Mouse (Mus musculus) liver, embryonic 11.5 days (tissue): ENCODE measurements around the gene Znrf2. TPM values are rescaled to one million over a fixed set of nuclear protein-coding genes. Genes with fewer than 3 reads are reported as not detected.
"Not testable (repeated sequence)": the region's sequence is repeated elsewhere in the genome, so short reads cannot be mapped to it uniquely, and the experiment has no call there.

ENCODE experiments used
- ATAC-seq: fragments of 200-750 bp; cut with Nextera tagmentation; replicated peaks from 2 replicates; pipeline ENCODE4 v1.8.0; 2017; ENCODE audit warnings: moderate number of reproducible peaks, mild to moderate bottlenecking, moderate TSS enrichment, moderate library complexity; ENCODE audit not compliant: low FRiP score
- DNase-seq: peaks from one replicate; pipeline ENCODE4 v3.0.0-alpha.2; 2017; ENCODE audit warnings: low spot score
- H3K27ac ChIP-seq: fragments of 300-500 bp; sonication (generic); 2 replicates; pipeline ENCODE4 v1.5.1; 2014; ENCODE audit warnings: mild to moderate bottlenecking, low read depth, low read length, control low read depth
- H3K27me3 ChIP-seq: fragments of 300-500 bp; sonication (generic); replicated peaks from 2 replicates; pipeline ENCODE4 v1.6.1; 2014; ENCODE audit warnings: low read length, mixed read lengths; ENCODE audit not compliant: control insufficient read depth, insufficient read depth
- H3K36me3 ChIP-seq: fragments of 300-500 bp; sonication (generic); 2 replicates; pipeline ENCODE4 v1.6.1; 2014; ENCODE audit warnings: mild to moderate bottlenecking, low read length, moderate library complexity, mixed read lengths; ENCODE audit not compliant: control insufficient read depth, insufficient read depth
- H3K4me1 ChIP-seq: fragments of 300-500 bp; sonication (generic); replicated peaks from 2 replicates; pipeline ENCODE4 v1.6.1; 2014; ENCODE audit warnings: low read length, mixed read lengths; ENCODE audit not compliant: control insufficient read depth, insufficient read depth
- H3K4me2 ChIP-seq: fragments of 300-500 bp; sonication (generic); 2 replicates; pipeline ENCODE4 v1.6.1; 2014; ENCODE audit warnings: mild to moderate bottlenecking, control low read depth, moderate library complexity
- H3K4me3 ChIP-seq: fragments of 300-500 bp; sonication (generic); 2 replicates; pipeline ENCODE4 v1.5.1; 2014; ENCODE audit warnings: low read depth, low read length, control low read depth
- H3K9ac ChIP-seq: fragments of 300-500 bp; sonication (generic); 2 replicates; pipeline ENCODE4 v1.6.1; 2014; ENCODE audit warnings: low read depth, low read length, control low read depth
- H3K9me3 ChIP-seq: fragments of 300-500 bp; sonication (generic); 2 replicates; pipeline ENCODE4 v1.6.1; 2016; ENCODE audit warnings: low read length, inconsistent platforms, mixed read lengths; ENCODE audit not compliant: control insufficient read depth
- WGBS: fragments of 180-500 bp; shearing (Covaris S2); extraction: QIAGEN DNeasy Blood & Tissue Kit; methylation state at CpG from one replicate; pipeline ENCODE4 v1.1.7; 2014; 5-methylcytosine and 5-hydroxymethylcytosine counted together
- polyA plus RNA-seq: library from polyadenylated mRNA; unstranded; fragments of >200 nt; fragmentation: Nextera tagmentation; extraction: Ambion mirVana; gene quantifications from 2 replicates; pipeline ENCODE4 v1.2.1, GENCODE M21; 2014

Gene Znrf2
- polyA plus RNA-seq, 1 experiment from 2014 or later, result 4.1 TPM

- ATAC-seq (no peak), DNase-seq (no peak)
- peak overlapping the region; percentile 32 for H3K27ac ChIP-seq
- WGBS, result 71% methylated on average over 9 of the region's 9 CpGs
- peak overlapping the region; percentile 74 for H3K4me2 ChIP-seq
- H3K4me3 ChIP-seq, result no peak overlapping the region
- no peaks in the 10 kb centered on the region for H3K27me3 ChIP-seq
- H3K36me3 ChIP-seq, result no peaks in the 10 kb centered on the region
- no peaks in the 10 kb centered on the region for H3K9me3 ChIP-seq
- H3K9ac ChIP-seq, result peak overlapping the region; percentile 46; the same call in 1 of the 2 replicates
- peaks cover 20% of the 10 kb centered on the region for H3K4me1 ChIP-seq
Measured at GRCm38 (mm10) chr6:54815428-54816130, 1.1 kb upstream of the Znrf2 start.

GRCm38 (mm10) chr6:54817266-54817767 lies 601 bp downstream of the Znrf2 start:
- DNase-seq (peak; percentile 74), ATAC-seq (peak; percentile 30)
- Histone ChIP-seq H3K27me3 (no peaks in the 10 kb centered on the region), H3K4me3 (peak overlapping the region; percentile 73), H3K4me2 (peak overlapping the region; percentile 74), H3K27ac (peak overlapping the region; percentile 98), H3K9ac (peak overlapping the region; percentile 95), H3K36me3 (no peaks in the 10 kb centered on the region), H3K9me3 (no peaks in the 10 kb centered on the region), H3K4me1 (peaks cover 20% of the 10 kb centered on the region)
- WGBS, result under 1% methylated on average over 30 of the region's 39 CpGs

GRCm38 (mm10) chr6:54818389-54818788 lies 1.7 kb downstream of the Znrf2 start:
- H3K9ac ChIP-seq, result peak overlapping the region; percentile 95; the same call in 1 of the 2 replicates
- no peaks in the 10 kb centered on the region for H3K36me3 ChIP-seq
- H3K4me1 ChIP-seq, result peaks cover 20% of the 10 kb centered on the region
- peak overlapping the region; percentile 74 for H3K4me2 ChIP-seq
- H3K4me3 ChIP-seq, result peak overlapping the region; percentile 73
- H3K9me3 ChIP-seq, result no peaks in the 10 kb centered on the region
- DNase-seq (no peak), ATAC-seq (no peak)
- WGBS, result 43% methylated on average over 2 of the region's 2 CpGs
- no peaks in the 10 kb centered on the region for H3K27me3 ChIP-seq
- no peak overlapping the region for H3K27ac ChIP-seq

GRCm38 (mm10) chr6:54819272-54819671 lies 2.6 kb downstream of the Znrf2 start:
- H3K9me3 ChIP-seq, result no peaks in the 10 kb centered on the region
- H3K9ac ChIP-seq, result no peak overlapping the region
- DNase-seq (no peak), ATAC-seq (no peak)
- H3K27me3 ChIP-seq, result no peaks in the 10 kb centered on the region
- H3K27ac ChIP-seq, result no peak overlapping the region; the same call in 1 of the 2 replicates
- WGBS, result 33% methylated on average over 4 of the region's 4 CpGs
- H3K36me3 ChIP-seq, result no peaks in the 10 kb centered on the region
- peaks cover 20% of the 10 kb centered on the region for H3K4me1 ChIP-seq
- peak overlapping the region; percentile 19; the same call in 1 of the 2 replicates for H3K4me3 ChIP-seq
- H3K4me2 ChIP-seq, result peak overlapping the region; percentile 56

GRCm38 (mm10) chr6:54819746-54820145 lies 3.0 kb downstream of the Znrf2 start:
- Histone ChIP-seq H3K36me3 (no peaks in the 10 kb centered on the region), H3K9ac (no peak overlapping the region), H3K27me3 (no peaks in the 10 kb centered on the region), H3K4me2 (peak overlapping the region; percentile 11; the same call in 1 of the 2 replicates), H3K9me3 (no peaks in the 10 kb centered on the region), H3K4me3 (no peak overlapping the region), H3K27ac (no peak overlapping the region), H3K4me1 (peaks cover 20% of the 10 kb centered on the region)
- ATAC-seq, result no peak
- no peak for DNase-seq
- 73% methylated on average over 3 of the region's 3 CpGs for WGBS

DNA sequence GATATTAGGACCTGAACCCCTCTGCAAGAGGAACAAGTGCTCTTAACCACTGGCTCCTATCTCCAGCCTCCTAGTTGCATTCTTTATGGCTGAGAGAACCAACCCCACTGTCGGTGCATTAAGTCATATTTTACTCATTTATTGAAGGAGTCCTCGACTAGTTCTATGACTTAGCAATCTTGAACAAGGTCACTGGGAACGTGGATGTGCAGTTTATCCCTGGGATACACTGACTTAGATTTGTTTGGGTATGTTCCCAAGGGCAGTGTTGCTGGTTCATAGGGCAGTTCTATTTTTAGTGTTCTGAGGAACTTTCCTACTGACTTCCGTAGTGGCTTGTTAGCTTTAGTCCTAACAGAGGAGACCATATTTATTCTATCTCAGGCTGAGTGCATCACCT lies 5.6 kb downstream of the Znrf2 start:
- H3K9me3 ChIP-seq, result no peaks in the 10 kb centered on the region
- 81% methylated on average over 4 of the region's 4 CpGs for WGBS
- H3K36me3 ChIP-seq, result no peaks in the 10 kb centered on the region
- DNase-seq (no peak), ATAC-seq (no peak)
- H3K4me1 ChIP-seq, result peaks cover 19% of the 10 kb centered on the region
- no peak overlapping the region for H3K9ac ChIP-seq
- no peak overlapping the region for H3K4me3 ChIP-seq
- no peaks in the 10 kb centered on the region for H3K27me3 ChIP-seq
- H3K4me2 ChIP-seq, result no peak overlapping the region
- no peak overlapping the region for H3K27ac ChIP-seq

- H3K4me1 ChIP-seq, result peaks cover 23% of the 10 kb centered on the region
- DNase-seq, H3K36me3 ChIP-seq, H3K4me3 ChIP-seq, H3K27me3 ChIP-seq, H3K27ac ChIP-seq, H3K9ac ChIP-seq, H3K4me2 ChIP-seq, H3K9me3 ChIP-seq, ATAC-seq: not testable (repeated sequence)
- 90% methylated on average over 2 of the region's 2 CpGs for WGBS
Measured at GRCm38 (mm10) chr6:54824561-54824960, 7.8 kb downstream of the Znrf2 start.

- Histone ChIP-seq H3K4me3 (no peak overlapping the region), H3K4me2 (no peak overlapping the region), H3K9ac (no peak overlapping the region), H3K36me3 (no peaks in the 10 kb centered on the region), H3K4me1 (peaks cover 30% of the 10 kb centered on the region), H3K27me3 (no peaks in the 10 kb centered on the region), H3K27ac (no peak overlapping the region), H3K9me3 (no peaks in the 10 kb centered on the region)
- DNase-seq (no peak), ATAC-seq (no peak)
- WGBS, result 79% methylated on average over 5 of the region's 5 CpGs
Measured at GRCm38 (mm10) chr6:54827481-54827880, 10.8 kb downstream of the Znrf2 start.

GRCm38 (mm10) chr6:54828274-54828673 lies 11.6 kb downstream of the Znrf2 start:
- Histone ChIP-seq H3K4me3 (no peak overlapping the region), H3K9ac (no peak overlapping the region), H3K27ac (no peak overlapping the region), H3K9me3 (no peaks in the 10 kb centered on the region), H3K4me1 (peaks cover 30% of the 10 kb centered on the region), H3K4me2 (no peak overlapping the region), H3K27me3 (no peaks in the 10 kb centered on the region), H3K36me3 (no peaks in the 10 kb centered on the region)
- ATAC-seq (no peak; the same call in 1 of the 2 replicates), DNase-seq (no peak)
- WGBS, result 44% methylated on average over 1 of the region's 1 CpGs
